ENCODE assay signal across 8 mouse cellular contexts in genomic region chr1:191574871-191575457, GRCm38 (mm10). TPM values are rescaled to one million over a fixed set of nuclear protein-coding genes. Genes with fewer than 3 reads are reported as not detected.
DNase-seq lines count a peak whose midpoint lies in the region; ATAC-seq and TF ChIP-seq lines count a peak whose summit lies in the region.

No protein-coding gene starts in this region.

- TF ChIP-seq CTCF in cerebellum, adult 2 months (IDR thresholded peaks at IDR 0.05; ENCODE audit: borderline replicate concordance, insufficient read depth, low read depth, low read length): no peak

- no peak for DNase-seq in cerebellum, adult 2 months
- no peak for DNase-seq in cerebellum, postnatal 14 days
- DNase-seq in embryo, embryonic 10.5 days (ENCODE audit: low spot score): peak; percentile 87
- DNase-seq in hindbrain, embryonic 11.5 days (ENCODE audit: low spot score): peak; percentile 79
- DNase-seq in limb, embryonic 14.5 days (ENCODE audit: low spot score): peak; percentile 86
- DNase-seq in yolk sac, embryonic 10.5 days (ENCODE audit: low spot score): peak; percentile 78

- peak overlapping the region; percentile 77 for H3K9ac ChIP-seq in hindbrain, embryonic 11.5 days (ENCODE audit: low read depth, low read length)
- H3K9ac ChIP-seq in limb, embryonic 14.5 days (ENCODE audit: low read depth, low read length, severe bottlenecking): peak overlapping the region; percentile 76
- H3K9ac ChIP-seq in midbrain, embryonic 15.5 days: peak overlapping the region; percentile 36

- H3K4me1 ChIP-seq in cerebellum, adult 2 months (ENCODE audit: control insufficient read depth, insufficient read depth, low read length): peaks cover 11% of the 10 kb centered on the region
- peaks cover 2% of the 10 kb centered on the region for H3K4me1 ChIP-seq in hindbrain, embryonic 11.5 days (replicated peaks; ENCODE audit: control insufficient read depth, insufficient read depth, low read length)
- peaks cover 22% of the 10 kb centered on the region for H3K4me1 ChIP-seq in limb, embryonic 14.5 days (ENCODE audit: control insufficient read depth, insufficient read depth, low read length)
- peaks cover 35% of the 10 kb centered on the region for H3K4me1 ChIP-seq in midbrain, embryonic 15.5 days

- ATAC-seq in CD4-positive, CD25-positive, alpha-beta regulatory T cell, adult 4 months: peak; percentile 7
- ATAC-seq in hindbrain, embryonic 11.5 days (ENCODE audit: low FRiP score): peak; percentile 48
- ATAC-seq in limb, embryonic 14.5 days (ENCODE audit: low FRiP score, low read depth): peak; percentile 39
- peak; percentile 16; the same call in 1 of the 2 replicates for ATAC-seq in midbrain, embryonic 15.5 days (replicated peaks)

- no peak for TF ChIP-seq POLR2A in cerebellum, adult 2 months (IDR thresholded peaks at IDR 0.05; ENCODE audit: borderline replicate concordance, insufficient read depth, low read length)
- TF ChIP-seq POLR2A in limb, embryonic 14.5 days (IDR thresholded peaks at IDR 0.05; ENCODE audit: borderline replicate concordance, extremely low read depth, insufficient read depth, insufficient read length): peak; percentile 70; the same call in 1 of the 2 replicates

- no peaks in the 10 kb centered on the region for H3K9me3 ChIP-seq in hindbrain, embryonic 11.5 days (ENCODE audit: control insufficient read depth, low read length)
- no peaks in the 10 kb centered on the region for H3K9me3 ChIP-seq in limb, embryonic 14.5 days (ENCODE audit: control insufficient read depth, low read length)
- no peaks in the 10 kb centered on the region for H3K9me3 ChIP-seq in midbrain, embryonic 15.5 days

- H3K4me3 ChIP-seq in cerebellum, adult 2 months (replicated peaks; ENCODE audit: insufficient read depth, low read depth, low read length): peak overlapping the region; percentile 62
- H3K4me3 ChIP-seq in hindbrain, embryonic 11.5 days (ENCODE audit: low read depth, low read length): peak overlapping the region; percentile 70
- H3K4me3 ChIP-seq in limb, embryonic 14.5 days (replicated peaks; ENCODE audit: low read length): peak overlapping the region; percentile 89
- H3K4me3 ChIP-seq in midbrain, embryonic 15.5 days: peak overlapping the region; percentile 81

- under 1% methylated on average over 52 of the region's 52 CpGs for WGBS in cerebellum, adult 2 months
- WGBS in hindbrain, embryonic 11.5 days: under 1% methylated on average over 52 of the region's 52 CpGs
- WGBS in limb, embryonic 14.5 days: 2% methylated on average over 49 of the region's 52 CpGs
- under 1% methylated on average over 52 of the region's 52 CpGs for WGBS in midbrain, embryonic 15.5 days

- no peak overlapping the region for H3K27ac ChIP-seq in cerebellum, adult 2 months (ENCODE audit: insufficient read depth, low read length)
- peak overlapping the region; percentile 48 for H3K27ac ChIP-seq in hindbrain, embryonic 11.5 days (ENCODE audit: low read depth, low read length)
- H3K27ac ChIP-seq in limb, embryonic 14.5 days (replicated peaks; ENCODE audit: low read depth, low read length): peak overlapping the region; percentile 92
- H3K27ac ChIP-seq in midbrain, embryonic 15.5 days: peak overlapping the region; percentile 45

- H3K36me3 ChIP-seq in hindbrain, embryonic 11.5 days (ENCODE audit: control insufficient read depth, insufficient read depth, low read length): no peaks in the 10 kb centered on the region
- H3K36me3 ChIP-seq in limb, embryonic 14.5 days (ENCODE audit: control insufficient read depth, insufficient read depth, low read length): peaks cover 1% of the 10 kb centered on the region; the same call in 1 of the 2 replicates
- no peaks in the 10 kb centered on the region for H3K36me3 ChIP-seq in midbrain, embryonic 15.5 days (replicated peaks)

- H3K27me3 ChIP-seq in cerebellum, adult 2 months (ENCODE audit: control insufficient read depth, insufficient read depth, low read length): no peaks in the 10 kb centered on the region
- no peaks in the 10 kb centered on the region for H3K27me3 ChIP-seq in hindbrain, embryonic 11.5 days (ENCODE audit: control insufficient read depth, insufficient read depth, low read length)
- no peaks in the 10 kb centered on the region for H3K27me3 ChIP-seq in limb, embryonic 14.5 days (ENCODE audit: control insufficient read depth, insufficient read depth, low read length)
- no peaks in the 10 kb centered on the region for H3K27me3 ChIP-seq in midbrain, embryonic 15.5 days (replicated peaks)

- H3K4me2 ChIP-seq in hindbrain, embryonic 11.5 days (replicated peaks; ENCODE audit: low read depth, low read length): peak overlapping the region; percentile 52
- peak overlapping the region; percentile 64 for H3K4me2 ChIP-seq in limb, embryonic 14.5 days (replicated peaks; ENCODE audit: low read depth, low read length, severe bottlenecking)
- H3K4me2 ChIP-seq in midbrain, embryonic 15.5 days: peak overlapping the region; percentile 97

RNA-seq across cellular contexts. Expression of gene Dtl, which starts 0.4 kb away (rescaled TPM):
- polyA plus RNA-seq in cerebellum, adult 2 months (2012; rRNA removed): 0.14 and 0.16 TPM in 2 replicates
- polyA plus RNA-seq in CD4-positive, CD25-positive, alpha-beta regulatory T cell, adult 4 months (2017; shearing (Covaris generic)): 1 to 10 TPM; 7.1 to 9.9 TPM
- polyA plus RNA-seq in hindbrain, embryonic 11.5 days (2014; fragmentation: Nextera tagmentation; extraction: Ambion mirVana): 53.4 and 53.6 TPM in 2 replicates
- polyA plus RNA-seq in limb, embryonic 14.5 days (2012; rRNA removed): 27.3 and 30.0 TPM in 2 replicates
- polyA plus RNA-seq in limb, embryonic 14.5 days (2014; fragmentation: Nextera tagmentation; extraction: Ambion mirVana): 42.9 and 47.0 TPM in 2 replicates
- polyA plus RNA-seq in midbrain, embryonic 15.5 days (2015; fragmentation: Nextera tagmentation; extraction: Ambion mirVana): 6.2 and 7.6 TPM in 2 replicates

RNA-seq across cellular contexts. Expression of gene Ints7, which starts 0.5 kb away (rescaled TPM):
- polyA plus RNA-seq in cerebellum, adult 2 months (2012; rRNA removed): 34.5 and 38.5 TPM in 2 replicates
- 10 to 100 TPM; 36.7 to 50.6 TPM for polyA plus RNA-seq in CD4-positive, CD25-positive, alpha-beta regulatory T cell, adult 4 months (2017; shearing (Covaris generic))
- polyA plus RNA-seq in hindbrain, embryonic 11.5 days (2014; fragmentation: Nextera tagmentation; extraction: Ambion mirVana): 50.0 and 50.2 TPM in 2 replicates
- polyA plus RNA-seq in limb, embryonic 14.5 days (2012; rRNA removed): 61.8 and 72.5 TPM in 2 replicates
- polyA plus RNA-seq in limb, embryonic 14.5 days (2014; fragmentation: Nextera tagmentation; extraction: Ambion mirVana): 39.9 and 46.1 TPM in 2 replicates
- 42.7 and 43.3 TPM in 2 replicates for polyA plus RNA-seq in midbrain, embryonic 15.5 days (2015; fragmentation: Nextera tagmentation; extraction: Ambion mirVana)

Comparison
In these comparisons a context has a peak if more than half of its experiments do, and no peak if none do; other contexts are left out.
1. DNase-seq: peak in embryo, embryonic 10.5 days (single experiment), hindbrain, embryonic 11.5 days (single experiment), limb, embryonic 14.5 days (single experiment) and yolk sac, embryonic 10.5 days (single experiment); none in cerebellum, adult 2 months (0 of 2) and cerebellum, postnatal 14 days (0 of 2).
2. Peak in every context shown above with its lines, with median percentiles within 50 percentile points of each other: H3K4me3 ChIP-seq, ATAC-seq, H3K4me2 ChIP-seq and H3K9ac ChIP-seq.